Mouse (Mus musculus): ENCODE measurements around the gene Ogdh.

DNA sequence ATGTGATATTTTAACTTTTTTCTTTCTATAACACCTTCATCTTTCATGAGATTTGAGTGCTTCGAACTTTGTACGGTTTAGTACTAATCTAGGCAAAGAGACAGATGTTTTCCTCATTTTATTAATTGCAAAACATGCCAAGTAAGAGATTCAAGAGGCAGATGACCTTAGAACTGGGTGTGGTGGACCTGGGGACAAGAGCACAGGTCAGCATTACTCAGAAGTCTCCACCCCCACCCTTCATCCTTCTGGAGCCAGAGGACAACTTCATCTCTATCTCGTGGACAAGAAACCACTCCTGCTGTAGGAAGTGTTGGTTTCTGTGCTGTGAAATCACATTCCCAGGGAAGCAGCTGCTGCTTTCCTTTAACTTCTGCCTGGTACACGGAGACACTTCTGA is 16.7 kb downstream of the Ogdh start:
- TF ChIP-seq ZC3H11A (IDR thresholded peaks at IDR 0.05; ENCODE audit: borderline replicate concordance, low read depth, low read length), result no peak
- TF ChIP-seq HCFC1 (IDR thresholded peaks at IDR 0.05; ENCODE audit: borderline replicate concordance, insufficient read depth, low read length), result no peak
- no peak for TF ChIP-seq MAFK (IDR thresholded peaks at IDR 0.05; ENCODE audit: insufficient read depth, low read depth, low read length)
